Mouse (Mus musculus): ENCODE results near the gene Hist1h4h. TPM values are rescaled to one million over a fixed set of nuclear protein-coding genes. Genes with fewer than 3 reads are reported as not detected.
"Not testable (repeated sequence)": the region's sequence is repeated elsewhere in the genome, so short reads cannot be mapped to it uniquely, and the experiment has no call there.

Gene Hist1h4h
- total RNA-seq, 2 experiments from 2014 or later: 268 to 283 TPM

DNA sequence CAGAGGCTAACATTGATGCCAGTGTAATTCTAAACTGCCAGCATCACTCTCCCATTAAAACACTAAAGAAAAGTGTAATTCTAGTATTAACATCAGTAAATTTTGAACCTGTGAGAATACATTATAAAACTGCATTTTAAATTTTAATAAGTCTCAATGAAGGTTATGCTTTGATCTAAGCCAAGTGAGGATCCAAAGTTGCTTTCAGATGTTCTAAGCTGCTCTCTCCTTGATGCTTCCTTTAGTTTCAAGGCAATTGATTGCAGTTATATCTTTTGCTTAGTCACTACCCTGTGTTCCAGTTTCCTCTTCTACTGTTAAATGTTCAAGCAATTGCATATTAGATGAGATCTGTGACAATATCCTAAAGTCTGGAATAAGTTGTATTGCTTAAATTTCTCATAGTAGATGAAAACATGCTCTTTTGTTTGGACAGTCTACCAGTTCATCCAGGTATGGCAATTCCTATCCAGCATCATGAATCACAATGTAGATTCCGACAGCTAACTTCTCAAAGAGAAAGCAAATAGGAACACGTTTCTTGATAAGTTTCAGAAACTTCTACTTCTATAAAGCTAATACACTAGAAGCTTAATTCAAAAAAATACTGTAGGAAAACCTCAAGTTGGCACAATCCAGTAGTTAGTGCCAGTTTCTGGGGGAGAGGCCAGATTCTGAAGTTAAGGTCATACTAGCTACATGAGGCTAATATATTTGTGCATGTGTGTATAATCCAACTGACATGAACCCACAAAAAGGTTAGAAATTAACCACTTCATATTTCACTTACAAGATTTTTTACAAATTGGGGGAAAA, 41.6 kb downstream of the Hist1h4h start:
- no peak for DNase-seq
- intact Hi-C loops (cut with DNase I): no loop called here

DNA sequence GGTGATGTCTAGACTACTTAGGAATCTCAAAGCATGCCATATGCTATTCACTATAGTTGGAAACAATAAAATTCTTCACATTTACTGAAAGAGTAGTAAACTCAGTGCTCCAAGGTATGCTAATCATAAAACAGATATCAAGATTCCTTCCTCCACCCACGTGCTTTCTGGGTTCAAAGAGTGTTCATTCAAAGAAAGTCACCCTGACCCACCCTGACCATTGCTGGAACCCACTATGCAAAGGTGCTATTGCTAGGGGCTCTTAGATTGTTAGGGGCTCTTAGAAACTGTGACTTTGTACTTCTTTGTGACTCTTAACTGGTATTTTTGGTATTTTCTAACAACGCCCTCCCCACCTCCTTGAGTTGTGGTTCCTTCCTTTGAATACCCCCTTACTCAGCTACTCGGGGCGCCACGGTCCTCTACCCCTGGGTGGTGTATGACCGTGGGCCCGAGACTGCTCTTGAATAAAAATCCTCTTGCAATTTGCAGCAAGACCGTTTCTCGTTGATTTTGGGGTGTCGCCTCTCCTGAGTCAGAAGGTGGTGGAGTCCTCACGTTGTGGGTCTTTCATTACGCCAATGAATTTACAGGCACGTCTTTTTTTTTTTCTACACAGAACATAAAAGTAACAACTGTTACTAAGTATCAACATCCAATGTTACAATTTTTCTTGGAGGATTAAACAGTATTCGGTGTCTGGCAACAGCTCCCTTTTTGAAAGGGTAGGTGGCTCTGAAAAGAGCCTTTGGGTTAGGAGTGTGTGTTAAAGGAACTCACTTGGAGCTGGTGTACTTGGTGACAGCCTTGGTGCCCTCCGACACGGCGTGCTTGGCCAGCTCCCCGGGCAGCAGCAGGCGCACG, 42.4 kb downstream of the Hist1h4h start:
- intact Hi-C loops (cut with DNase I); DNase-seq: not testable (repeated sequence)

DNA sequence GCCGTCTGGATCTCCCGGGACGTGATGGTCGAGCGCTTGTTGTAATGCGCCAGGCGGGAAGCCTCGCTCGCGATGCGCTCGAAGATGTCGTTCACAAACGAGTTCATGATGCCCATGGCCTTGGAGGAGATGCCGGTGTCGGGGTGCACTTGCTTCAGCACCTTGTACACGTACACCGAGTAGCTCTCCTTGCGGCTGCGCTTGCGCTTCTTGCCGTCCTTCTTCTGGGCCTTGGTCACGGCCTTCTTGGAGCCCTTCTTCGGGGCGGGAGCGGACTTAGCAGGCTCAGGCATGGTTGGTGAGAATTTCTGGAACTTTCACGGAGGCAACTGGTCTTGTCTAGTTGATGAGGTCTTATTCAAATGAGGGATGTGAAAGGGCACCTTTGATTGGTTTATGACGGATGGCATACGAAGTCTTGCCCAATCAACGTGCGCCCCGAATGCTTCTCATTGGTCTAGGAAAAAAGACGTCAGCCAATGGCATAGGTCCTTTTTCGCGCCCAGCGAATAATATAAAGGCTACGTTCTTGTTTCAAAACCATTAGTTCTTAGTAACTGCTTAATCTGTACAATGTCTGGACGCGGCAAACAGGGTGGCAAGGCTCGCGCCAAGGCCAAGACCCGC, 43.2 kb downstream of the Hist1h4h start, which contains the start of the genes Hist1h2bf and Hist1h2ad:
Hist1h2bf (minus strand) TSS at position 299 of the 627 bp plus-strand sequence.
Hist1h2ad (plus strand) TSS at position 484 of the 627 bp plus-strand sequence.
- peak; percentile 77 to 82 for DNase-seq
- intact Hi-C loops (cut with DNase I): not testable (repeated sequence)

DNA sequence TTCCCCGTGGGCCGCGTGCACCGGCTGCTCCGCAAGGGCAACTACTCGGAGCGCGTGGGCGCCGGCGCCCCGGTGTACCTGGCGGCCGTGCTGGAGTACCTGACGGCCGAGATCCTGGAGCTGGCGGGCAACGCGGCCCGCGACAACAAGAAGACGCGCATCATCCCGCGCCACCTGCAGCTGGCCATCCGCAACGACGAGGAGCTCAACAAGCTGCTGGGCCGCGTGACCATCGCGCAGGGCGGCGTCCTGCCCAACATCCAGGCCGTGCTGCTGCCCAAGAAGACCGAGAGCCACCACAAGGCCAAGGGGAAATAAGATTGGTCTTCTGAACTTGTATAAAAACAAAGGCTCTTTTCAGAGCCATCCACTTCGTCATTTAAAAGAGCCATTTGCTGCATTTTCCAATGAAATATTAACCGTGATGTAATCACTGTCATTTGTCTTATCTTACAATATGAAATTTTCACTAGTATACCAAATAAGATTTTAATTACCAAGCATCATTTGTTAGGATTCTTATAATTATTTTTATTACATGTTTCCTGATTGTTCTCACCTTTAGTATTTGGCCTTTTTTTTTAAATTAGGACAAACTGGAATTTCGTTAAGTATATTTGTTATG, 43.8 kb downstream of the Hist1h4h start:
- DNase-seq; intact Hi-C loops (cut with DNase I): not testable (repeated sequence)

DNA sequence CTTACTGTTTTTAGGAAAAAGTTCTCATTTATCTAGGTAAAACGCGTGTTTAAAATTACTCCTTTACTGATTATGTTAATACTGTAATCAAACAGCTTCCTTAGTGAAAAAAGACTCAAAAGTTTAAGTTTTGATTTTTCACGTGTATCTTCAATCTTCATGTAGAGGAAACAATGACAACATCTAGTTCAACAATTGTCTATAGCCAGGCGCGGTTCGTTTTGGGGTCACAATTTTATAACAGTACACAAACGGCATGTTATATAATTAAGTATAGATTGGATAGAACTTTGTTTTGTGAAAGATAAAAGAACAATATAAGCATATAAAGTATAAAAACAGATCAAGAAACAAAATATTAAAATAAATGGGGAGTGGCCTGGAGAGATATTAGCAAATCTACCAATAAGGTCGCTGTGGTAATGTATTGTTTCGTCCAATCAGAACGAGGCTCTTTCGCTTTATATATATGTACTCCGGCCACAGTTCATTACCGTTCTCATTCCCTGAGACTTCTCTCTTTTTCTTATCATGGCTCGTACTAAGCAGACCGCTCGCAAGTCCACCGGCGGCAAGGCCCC, 44.5 kb downstream of the Hist1h4h start, which contains the start of gene Hist1h3d:
Hist1h3d (plus strand) TSS at position 493 of the 581 bp plus-strand sequence.
- DNase-seq: peak in 1 of 2 experiments; percentile 55
- intact Hi-C loops (cut with DNase I): no loop called here

DNA sequence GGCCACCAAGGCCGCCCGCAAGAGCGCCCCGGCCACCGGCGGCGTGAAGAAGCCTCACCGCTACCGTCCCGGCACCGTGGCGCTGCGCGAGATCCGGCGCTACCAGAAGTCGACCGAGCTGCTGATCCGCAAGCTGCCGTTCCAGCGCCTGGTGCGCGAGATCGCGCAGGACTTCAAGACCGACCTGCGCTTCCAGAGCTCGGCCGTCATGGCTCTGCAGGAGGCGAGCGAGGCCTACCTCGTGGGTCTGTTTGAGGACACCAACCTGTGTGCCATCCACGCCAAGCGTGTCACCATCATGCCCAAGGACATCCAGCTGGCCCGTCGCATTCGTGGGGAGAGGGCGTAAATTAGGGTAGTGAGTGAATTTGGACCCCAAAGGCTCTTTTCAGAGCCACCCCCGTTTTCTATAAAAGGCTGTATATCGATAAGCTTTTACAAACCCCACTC, 45.0 kb downstream of the Hist1h4h start:
- intact Hi-C loops (cut with DNase I); DNase-seq: not testable (repeated sequence)

DNA sequence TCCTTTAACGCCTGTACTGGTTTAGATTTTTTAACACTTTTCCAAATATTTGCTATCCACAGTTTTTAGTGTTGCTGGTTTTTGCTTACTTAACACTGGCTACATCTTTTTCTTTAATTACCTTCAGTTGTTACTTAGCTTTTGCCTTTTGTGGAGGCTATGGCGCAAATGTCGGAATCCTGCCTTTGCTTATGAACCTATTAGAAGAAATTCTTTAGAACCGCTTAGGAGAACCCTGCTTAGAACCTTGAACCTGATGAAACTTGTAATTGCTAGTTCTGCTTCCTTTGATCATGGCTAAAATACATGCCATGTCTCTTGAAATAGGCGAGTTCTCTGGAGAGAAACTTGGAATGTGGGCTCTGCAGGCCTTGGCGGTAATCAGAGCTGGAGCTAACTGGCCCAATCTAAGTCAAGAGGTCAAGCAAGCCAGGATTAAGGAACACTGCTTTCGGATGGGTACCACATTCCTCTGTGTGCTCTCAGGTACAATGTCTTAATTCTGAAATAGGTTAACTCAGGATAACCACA, 45.6 kb downstream of the Hist1h4h start:
- intact Hi-C loops (cut with DNase I): no loop called here
- no peak for DNase-seq

DNA sequence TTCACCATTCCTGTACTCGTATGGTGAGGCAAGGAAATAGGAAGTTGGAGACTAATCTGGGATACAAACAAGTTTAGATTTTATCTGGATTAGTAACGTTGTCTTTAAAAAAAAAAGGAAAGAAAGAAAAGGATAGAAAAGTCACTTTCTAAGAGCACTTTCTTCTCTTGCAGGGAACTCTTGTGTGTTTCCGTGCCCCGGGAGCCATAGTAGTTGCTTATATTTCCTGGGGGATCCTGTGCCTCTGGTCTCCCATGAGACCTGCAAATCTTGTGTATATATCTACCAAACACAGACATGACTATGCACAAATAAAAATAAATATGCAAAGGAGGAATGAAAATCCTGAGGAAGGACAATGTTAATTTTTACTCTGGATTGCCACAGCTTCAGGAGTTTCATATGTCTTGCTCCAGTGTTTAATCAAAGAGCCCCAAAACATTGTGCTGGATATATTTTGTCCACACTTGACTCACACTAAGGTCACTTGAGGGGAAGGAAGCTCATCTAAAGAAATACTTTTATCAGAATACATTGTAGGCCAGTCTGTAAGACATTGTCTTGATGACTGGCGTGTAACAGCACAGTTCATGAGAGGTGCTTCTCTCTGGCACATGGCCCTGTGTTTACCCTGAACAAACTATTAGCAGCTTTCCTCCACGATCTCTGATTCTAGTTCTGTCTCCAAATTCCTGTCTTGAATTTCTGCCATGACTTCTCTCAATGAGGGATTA, 46.2 kb downstream of the Hist1h4h start:
- intact Hi-C loops (cut with DNase I): no loop called here
- no peak for DNase-seq

DNA sequence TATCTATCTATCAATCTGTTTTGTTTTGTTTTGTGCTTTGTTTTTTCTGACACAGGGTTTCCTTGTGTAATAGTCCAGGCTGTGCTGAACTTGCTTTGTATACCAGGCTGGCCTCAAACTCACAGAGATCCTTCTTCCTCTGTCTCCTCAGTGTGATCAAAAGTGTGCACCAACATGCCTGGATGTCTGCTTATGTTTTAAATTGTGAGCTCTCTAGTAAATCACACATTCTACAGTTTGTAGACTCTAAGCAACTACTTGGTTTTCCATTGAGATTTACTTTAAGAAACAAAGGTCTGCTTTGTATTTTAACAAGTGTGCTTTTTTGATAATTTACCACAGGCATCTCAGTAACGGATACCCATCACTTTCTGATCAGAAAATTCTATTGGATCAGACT, 47.0 kb downstream of the Hist1h4h start:
- intact Hi-C loops (cut with DNase I): no loop called here
- DNase-seq: no peak

Small RNA genes lying within 50 kb of the gene (microRNA-seq; reads per million reads assigned to microRNA genes)
- gene Gm44297 (ENCODE audit: borderline number of aligned reads in 2 of 2): 0 reads per million in 2 experiments
- gene Gm44359 (ENCODE audit: borderline number of aligned reads in 2 of 2): 0 reads per million in 2 experiments
- 0 reads per million in 2 experiments for gene Gm44394 (ENCODE audit: borderline number of aligned reads in 2 of 2)
- 0 reads per million in 2 experiments for gene n-TStga1 (ENCODE audit: borderline number of aligned reads in 2 of 2)

Other genes with a start within 250 kb of the Hist1h4h start
- 10 to 100 TPM; 13.6 to 16.5 TPM for gene Zfp322a, start 161.8 kb upstream of the Hist1h4h start, total RNA-seq (2021)
- gene Abt1, start 107.2 kb upstream of the Hist1h4h start, total RNA-seq (2021): 1 to 10 TPM; 4.3 TPM
- gene Btn1a1, start 65.1 kb upstream of the Hist1h4h start, total RNA-seq (2021): not detected
- gene Btn2a2, start 42.2 kb upstream of the Hist1h4h start, total RNA-seq (2021): not detected
- 10 to 100 TPM; 14.1 to 19.0 TPM for gene Hist1h2af, start 2.9 kb downstream of the Hist1h4h start, total RNA-seq (2021)
- 1 to 10 TPM; 2.5 to 4.1 TPM for gene Hist1h3g, start 4.4 kb downstream of the Hist1h4h start, total RNA-seq (2021)
- gene Hist1h2bh, start 12.3 kb downstream of the Hist1h4h start, total RNA-seq (2021): 1 to 10 TPM in 1 of 2 experiments, under 1 TPM in 1; 0.94 to 1.9 TPM
- gene Hist1h3f, start 13.0 kb downstream of the Hist1h4h start, total RNA-seq (2021): 10 to 100 TPM in 1 of 2 experiments, 1 to 10 TPM in 1; 7.4 to 10.0 TPM
- 10 to 100 TPM; 37.7 to 40.9 TPM for gene Hist1h4f, start 20.6 kb downstream of the Hist1h4h start, total RNA-seq (2021)
- gene Hist1h1d, start 22.2 kb downstream of the Hist1h4h start, total RNA-seq (2021): 1 to 10 TPM; 2.2 to 2.3 TPM
- 10 to 100 TPM; 21.4 to 23.8 TPM for gene Hist1h3e, start 31.3 kb downstream of the Hist1h4h start, total RNA-seq (2021)
- gene Hist1h2ae, start 40.2 kb downstream of the Hist1h4h start, total RNA-seq (2021): 1 to 10 TPM; 2.6 to 3.4 TPM
- 10 to 100 TPM; 38.1 to 41.0 TPM for gene Hist1h2bg, start 40.3 kb downstream of the Hist1h4h start, total RNA-seq (2021)
- gene Hist1h2bf, start 43.1 kb downstream of the Hist1h4h start, total RNA-seq (2021): 10 to 100 TPM; 13.1 to 14.6 TPM
- 1 to 10 TPM; 2.9 to 4.6 TPM for gene Hist1h2ad, start 43.3 kb downstream of the Hist1h4h start, total RNA-seq (2021)
- 1 to 10 TPM; 3.1 to 4.8 TPM for gene Hist1h3d, start 44.7 kb downstream of the Hist1h4h start, total RNA-seq (2021)
- gene Hist1h4d, start 50.5 kb downstream of the Hist1h4h start, total RNA-seq (2021): 10 to 100 TPM; 61.5 to 67.6 TPM
- gene Hist1h2be, start 90.1 kb downstream of the Hist1h4h start, total RNA-seq (2021): 10 to 100 TPM in 1 of 2 experiments, 1 to 10 TPM in 1; 8.9 to 11.1 TPM
- 10 to 100 TPM; 38.1 to 46.3 TPM for gene Hist1h1e, start 91.5 kb downstream of the Hist1h4h start, total RNA-seq (2021)
- 1 to 10 TPM; 1.6 to 1.8 TPM for gene Hist1h2ac, start 152.9 kb downstream of the Hist1h4h start, total RNA-seq (2021)
- gene Hist1h2bc, start 153.1 kb downstream of the Hist1h4h start, total RNA-seq (2021): 10 to 100 TPM; 64.4 to 75.8 TPM
- gene Hist1h1t, start 164.8 kb downstream of the Hist1h4h start, total RNA-seq (2021): not detected
- gene Hist1h4c, start 167.4 kb downstream of the Hist1h4h start, total RNA-seq (2021): 10 to 100 TPM; 51.7 to 59.6 TPM
- gene Hfe, start 179.8 kb downstream of the Hist1h4h start, total RNA-seq (2021): 10 to 100 TPM; 48.4 to 66.6 TPM
- 100 to 1,000 TPM; 186 to 225 TPM for gene Hist1h1c, start 207.8 kb downstream of the Hist1h4h start, total RNA-seq (2021)
- 1 to 10 TPM; 6.5 to 9.3 TPM for gene Hist1h3c, start 214.6 kb downstream of the Hist1h4h start, total RNA-seq (2021)
- 10 to 100 TPM in 1 of 2 experiments, 1 to 10 TPM in 1; 9.8 to 12.0 TPM for gene Hist1h2bb, start 215.7 kb downstream of the Hist1h4h start, total RNA-seq (2021)
- 10 to 100 TPM; 11.9 to 16.8 TPM for gene Hist1h2ab, start 220.1 kb downstream of the Hist1h4h start, total RNA-seq (2021)
- 10 to 100 TPM; 20.4 to 22.0 TPM for gene Hist1h3b, start 221.2 kb downstream of the Hist1h4h start, total RNA-seq (2021)
- 10 to 100 TPM; 13.8 to 18.3 TPM for gene Hist1h4b, start 226.0 kb downstream of the Hist1h4h start, total RNA-seq (2021)
- 10 to 100 TPM; 12.3 to 13.8 TPM for gene Hist1h4a, start 230.2 kb downstream of the Hist1h4h start, total RNA-seq (2021)
- 10 to 100 TPM; 16.6 to 17.0 TPM for gene Hist1h3a, start 231.3 kb downstream of the Hist1h4h start, total RNA-seq (2021)
- gene Hist1h1a, start 232.6 kb downstream of the Hist1h4h start, total RNA-seq (2021): 1 to 10 TPM; 7.5 to 8.2 TPM
- not detected for gene Trim38, start 238.9 kb downstream of the Hist1h4h start, total RNA-seq (2021)